In the genomic region with DNA sequence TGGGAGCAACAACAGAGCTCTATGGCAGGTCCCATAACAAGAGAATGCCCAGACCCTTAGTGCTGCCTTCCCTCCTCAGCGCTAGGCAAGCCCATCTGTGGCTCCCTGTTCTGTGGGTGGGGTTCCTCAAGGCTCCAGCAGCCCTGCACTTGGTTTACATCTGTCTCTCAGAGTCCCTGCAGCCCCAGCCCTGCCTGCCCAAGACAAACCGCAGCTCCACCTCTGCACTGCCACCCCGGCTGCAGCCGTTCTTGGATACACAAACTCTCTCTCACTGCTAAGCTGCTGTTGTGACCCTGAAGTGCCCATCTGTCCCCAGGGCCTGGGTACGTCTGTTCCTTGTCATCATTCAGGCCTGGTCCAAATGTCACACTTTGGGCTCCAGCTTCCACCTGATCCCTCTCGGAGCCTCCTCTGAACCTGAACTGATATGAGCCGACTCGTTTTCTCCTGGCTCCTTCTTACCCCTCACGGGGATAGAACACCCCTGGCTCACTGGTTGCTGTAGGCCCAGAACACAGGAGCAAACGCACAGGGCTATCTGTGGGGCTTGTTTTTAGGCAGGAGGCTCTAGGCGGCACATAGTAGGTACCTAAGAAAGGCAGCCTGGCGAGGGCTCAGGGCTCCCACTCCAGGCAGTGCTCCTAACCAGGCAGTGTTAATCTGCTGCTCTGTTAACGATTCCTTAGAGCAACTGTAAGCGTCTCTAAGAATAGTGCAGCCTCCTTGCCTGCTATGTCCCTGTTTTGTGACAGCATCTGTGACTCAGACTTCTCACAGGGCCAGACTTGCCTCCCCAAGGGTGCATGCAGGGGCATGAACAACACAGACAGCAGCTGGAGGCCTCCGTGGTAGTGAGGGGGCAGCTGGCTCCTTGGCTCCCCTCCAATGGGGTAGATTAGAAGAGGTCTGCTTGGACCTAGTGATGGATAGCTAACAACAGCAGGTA, we compare ENCODE assay signal across 7 mouse cellular contexts. TPM values are rescaled to one million over a fixed set of nuclear protein-coding genes. Genes with fewer than 3 reads are reported as not detected.
DNase-seq lines count a peak whose midpoint lies in the region; ATAC-seq and TF ChIP-seq lines count a peak whose summit lies in the region.

No protein-coding gene starts in this region.

- WGBS in lung, embryonic 16.5 days, result 41% methylated on average over 15 of the region's 15 CpGs
- whole genome bisulfite sequencing in embryonic facial prominence, embryonic 10.5 days, result 57% methylated on average over 15 of the region's 15 CpGs
- 23% methylated on average over 14 of the region's 15 CpGs for WGBS in heart, postnatal 0 days
- WGBS in liver, embryonic 11.5 days, result 55% methylated on average over 15 of the region's 15 CpGs

- H3K4me1 ChIP-seq in lung, embryonic 16.5 days (replicated peaks; ENCODE audit: control insufficient read depth, insufficient read depth, low read length), result peaks cover 41% of the 10 kb centered on the region
- H3K4me1 ChIP-seq in embryonic facial prominence, embryonic 10.5 days, result peaks cover 79% of the 10 kb centered on the region
- peaks cover 67% of the 10 kb centered on the region for H3K4me1 ChIP-seq in heart, postnatal 0 days (ENCODE audit: control insufficient read depth, insufficient read depth)
- H3K4me1 ChIP-seq in liver, embryonic 11.5 days (replicated peaks; ENCODE audit: control insufficient read depth, insufficient read depth, low read length), result peaks cover 51% of the 10 kb centered on the region

- no peak for TF ChIP-seq CTCF in heart, postnatal 0 days (IDR thresholded peaks at IDR 0.05; ENCODE audit: low read depth)

- 0 out of 2 replicates have a peak, but pooled peaks have one; percentile 12 for ATAC-seq in lung, embryonic 16.5 days (ENCODE audit: low read depth)
- ATAC-seq in heart, postnatal 0 days (ENCODE audit: insufficient read depth, low read depth), result peak; percentile 40
- ATAC-seq in liver, embryonic 11.5 days (replicated peaks; ENCODE audit: low FRiP score), result peak; percentile 63

- peak overlapping the region; percentile 41; the same call in 1 of the 2 replicates for H3K27ac ChIP-seq in lung, embryonic 16.5 days (ENCODE audit: low read length)
- peak overlapping the region; percentile 66 for H3K27ac ChIP-seq in embryonic facial prominence, embryonic 10.5 days (replicated peaks)
- H3K27ac ChIP-seq in heart, postnatal 0 days (ENCODE audit: low read depth), result peak overlapping the region; percentile 73
- no peak overlapping the region for H3K27ac ChIP-seq in liver, embryonic 11.5 days (ENCODE audit: low read depth, low read length)

- H3K4me2 ChIP-seq in lung, embryonic 16.5 days (ENCODE audit: low read depth, low read length), result no peak overlapping the region
- no peak overlapping the region; the same call in 1 of the 2 replicates for H3K4me2 ChIP-seq in heart, postnatal 0 days (ENCODE audit: low read depth, low read length)
- 0 out of 2 replicates have a peak overlapping the region, but pooled peaks have one; percentile 14 for H3K4me2 ChIP-seq in liver, embryonic 11.5 days

- H3K27me3 ChIP-seq in lung, embryonic 16.5 days (ENCODE audit: control insufficient read depth, insufficient read depth, low read depth, low read length), result no peaks in the 10 kb centered on the region
- no peaks in the 10 kb centered on the region for H3K27me3 ChIP-seq in embryonic facial prominence, embryonic 10.5 days (replicated peaks; ENCODE audit: low read depth, poor library complexity, severe bottlenecking)
- H3K27me3 ChIP-seq in heart, postnatal 0 days (ENCODE audit: control insufficient read depth, insufficient read depth, low read length), result no peaks in the 10 kb centered on the region
- H3K27me3 ChIP-seq in liver, embryonic 11.5 days (replicated peaks; ENCODE audit: control insufficient read depth, insufficient read depth, low read length), result no peaks in the 10 kb centered on the region; the same call in 1 of the 2 replicates

- peak overlapping the region; percentile 9; the same call in 1 of the 2 replicates for H3K9ac ChIP-seq in lung, embryonic 16.5 days (ENCODE audit: low read length)
- H3K9ac ChIP-seq in heart, postnatal 0 days (replicated peaks; ENCODE audit: low read depth, low read length), result 0 out of 2 replicates have a peak overlapping the region, but pooled peaks have one; percentile 11
- no peak overlapping the region for H3K9ac ChIP-seq in liver, embryonic 11.5 days (ENCODE audit: low read depth, low read length)

- no peaks in the 10 kb centered on the region for H3K9me3 ChIP-seq in lung, embryonic 16.5 days (ENCODE audit: control insufficient read depth, low read length)
- no peaks in the 10 kb centered on the region for H3K9me3 ChIP-seq in embryonic facial prominence, embryonic 10.5 days
- no peaks in the 10 kb centered on the region for H3K9me3 ChIP-seq in heart, postnatal 0 days (replicated peaks; ENCODE audit: control insufficient read depth, low read length)
- H3K9me3 ChIP-seq in liver, embryonic 11.5 days (ENCODE audit: control insufficient read depth, low read length), result no peaks in the 10 kb centered on the region

- H3K36me3 ChIP-seq in lung, embryonic 16.5 days (ENCODE audit: control insufficient read depth, insufficient read depth, low read length), result no peaks in the 10 kb centered on the region
- no peaks in the 10 kb centered on the region for H3K36me3 ChIP-seq in embryonic facial prominence, embryonic 10.5 days (replicated peaks)
- H3K36me3 ChIP-seq in heart, postnatal 0 days (replicated peaks; ENCODE audit: control insufficient read depth, insufficient read depth, low read length), result no peaks in the 10 kb centered on the region
- no peaks in the 10 kb centered on the region for H3K36me3 ChIP-seq in liver, embryonic 11.5 days (ENCODE audit: control insufficient read depth, insufficient read depth, low read length)

- no peak for TF ChIP-seq EP300 in heart, postnatal 0 days (IDR thresholded peaks at IDR 0.05; ENCODE audit: low read depth)

- H3K4me3 ChIP-seq in lung, embryonic 16.5 days (ENCODE audit: low read length), result no peak overlapping the region
- H3K4me3 ChIP-seq in embryonic facial prominence, embryonic 10.5 days, result no peak overlapping the region
- no peak overlapping the region for H3K4me3 ChIP-seq in heart, postnatal 0 days (ENCODE audit: low read depth, low read length)
- no peak overlapping the region for H3K4me3 ChIP-seq in liver, embryonic 11.5 days (ENCODE audit: low read depth, low read length)

- DNase-seq in lung, postnatal 25 days (ENCODE audit: low spot score), result no peak
- DNase-seq in embryonic facial prominence, embryonic 10.5 days (ENCODE audit: low spot score), result no peak
- no peak for DNase-seq in heart, postnatal 0 days (ENCODE audit: low spot score)
- DNase-seq in liver, embryonic 11.5 days (ENCODE audit: low spot score), result no peak
- peak; percentile 38 for DNase-seq in right cerebral cortex, postnatal 4 days
- no peak for DNase-seq in layer of hippocampus, adult 9-10 months (ENCODE audit: low spot score)

RNA-seq across cellular contexts. Expression of gene Arl6ip4, which starts 50.0 kb away (rescaled TPM):
- 98.8 and 99.9 TPM in 2 replicates for polyA plus RNA-seq in lung, embryonic 16.5 days (2015; fragmentation: Nextera tagmentation; extraction: Ambion mirVana)
- 134 and 137 TPM in 2 replicates for polyA plus RNA-seq in embryonic facial prominence, embryonic 10.5 days (2016; fragmentation: Nextera tagmentation; extraction: Ambion mirVana)
- total RNA-seq in heart, postnatal 0 days (2014; rRNA removed; ENCODE audit: low replicate concordance), result 12.2 and 18.0 TPM in 2 replicates
- 70.7 and 76.9 TPM in 2 replicates for polyA plus RNA-seq in heart, postnatal 0 days (2015; fragmentation: Nextera tagmentation; extraction: Ambion mirVana)
- polyA plus RNA-seq in liver, embryonic 11.5 days (2014; fragmentation: Nextera tagmentation; extraction: Ambion mirVana), result 122 and 138 TPM in 2 replicates

RNA-seq across cellular contexts. Expression of gene Ogfod2, which starts 53.8 kb away (rescaled TPM):
- polyA plus RNA-seq in lung, embryonic 16.5 days (2015; fragmentation: Nextera tagmentation; extraction: Ambion mirVana), result 29.7 and 33.1 TPM in 2 replicates
- polyA plus RNA-seq in embryonic facial prominence, embryonic 10.5 days (2016; fragmentation: Nextera tagmentation; extraction: Ambion mirVana), result 16.0 and 16.3 TPM in 2 replicates
- 37.6 and 55.1 TPM in 2 replicates for total RNA-seq in heart, postnatal 0 days (2014; rRNA removed; ENCODE audit: low replicate concordance)
- 19.0 and 19.3 TPM in 2 replicates for polyA plus RNA-seq in heart, postnatal 0 days (2015; fragmentation: Nextera tagmentation; extraction: Ambion mirVana)
- polyA plus RNA-seq in liver, embryonic 11.5 days (2014; fragmentation: Nextera tagmentation; extraction: Ambion mirVana), result 23.3 and 29.0 TPM in 2 replicates

Comparison
In these comparisons a context has a peak if more than half of its experiments do, and no peak if none do; other contexts are left out.
1. ATAC-seq: peak in every context shown above with its lines; median percentile 63 in liver, embryonic 11.5 days; 40 in heart, postnatal 0 days; 12 in lung, embryonic 16.5 days.